ENCODE assay signal across 30 mouse cellular contexts in genomic region chr3:127097106-127097505, GRCm38 (mm10).
"Had no signal": no experiment of that assay in that cellular context is flagged by ENCODE, and none has a peak within 500 bp of the region (broad histone marks: within the 10 kb centered on the region; RNA-seq: fewer than 3 reads in every experiment).

No protein-coding gene starts in this region.

- H3K9me3 ChIP-seq: limb, embryonic 10.5 days; limb, embryonic 12.5 days; limb, embryonic 13.5 days; limb, embryonic 15.5 days; liver, embryonic 12.5 days; liver, embryonic 15.5 days; lung, embryonic 15.5 days; midbrain, embryonic 10.5 days; midbrain, embryonic 12.5 days; midbrain, embryonic 15.5 days; neural tube, embryonic 12.5 days had no signal

- H3K27me3 ChIP-seq: limb, embryonic 12.5 days; limb, embryonic 13.5 days; limb, embryonic 15.5 days; liver, embryonic 12.5 days; liver, embryonic 13.5 days; liver, embryonic 15.5 days; lung, embryonic 15.5 days; megakaryocyte, embryonic 14.5 days; midbrain, embryonic 12.5 days; midbrain, embryonic 15.5 days; neural tube, embryonic 12.5 days had no signal

- ATAC-seq: liver, embryonic 12.5 days; liver, postnatal 0 days; lung, postnatal 0 days; midbrain, embryonic 15.5 days; midbrain, embryonic 16.5 days had no signal

- DNase-seq: liver; liver, embryonic 13.5 days; liver, postnatal 0 days; lung, adult 18-20 months; lung, adult 2 months; lung, embryonic 14.5 days; lung, postnatal 10 days; lung, postnatal 14 days; lung, postnatal 36 days; lung, postnatal 4 days; midbrain, embryonic 14.5 days had no signal

- H3K4me1 ChIP-seq: limb, embryonic 10.5 days; limb, embryonic 12.5 days; limb, embryonic 13.5 days; limb, embryonic 15.5 days; liver, embryonic 12.5 days; liver, embryonic 13.5 days; liver, embryonic 15.5 days; lung, embryonic 15.5 days; megakaryocyte, embryonic 14.5 days; midbrain, embryonic 10.5 days; midbrain, embryonic 12.5 days; midbrain, embryonic 15.5 days; neural tube, embryonic 12.5 days had no signal

- H3K36me3 ChIP-seq: limb, embryonic 10.5 days; limb, embryonic 12.5 days; limb, embryonic 13.5 days; limb, embryonic 15.5 days; liver, embryonic 12.5 days; liver, embryonic 13.5 days; liver, embryonic 15.5 days; lung, embryonic 15.5 days; midbrain, embryonic 10.5 days; midbrain, embryonic 12.5 days; midbrain, embryonic 15.5 days; neural tube, embryonic 12.5 days had no signal

- H3K9ac ChIP-seq: limb, embryonic 12.5 days; limb, embryonic 13.5 days; limb, embryonic 15.5 days; liver, embryonic 12.5 days; liver, embryonic 13.5 days; liver, embryonic 14.5 days; liver, embryonic 15.5 days; liver, postnatal 0 days; lung, embryonic 14.5 days; lung, embryonic 15.5 days; midbrain, embryonic 12.5 days; midbrain, embryonic 15.5 days; neural tube, embryonic 12.5 days had no signal

- H3K27ac ChIP-seq: left cerebral cortex, adult 2 months; limb, embryonic 10.5 days; limb, embryonic 12.5 days; limb, embryonic 13.5 days; limb, embryonic 15.5 days; liver, embryonic 12.5 days; liver, embryonic 13.5 days; liver, embryonic 14.5 days; liver, embryonic 15.5 days; lung, embryonic 15.5 days; macrophage; midbrain, embryonic 10.5 days; midbrain, embryonic 12.5 days; midbrain, embryonic 15.5 days; neural tube, embryonic 12.5 days had no signal

- H3K4me3 ChIP-seq: left cerebral cortex, adult 2 months; limb, embryonic 10.5 days; limb, embryonic 12.5 days; limb, embryonic 13.5 days; limb, embryonic 15.5 days; liver, embryonic 12.5 days; liver, embryonic 13.5 days; liver, embryonic 15.5 days; lung, embryonic 15.5 days; megakaryocyte, embryonic 14.5 days; midbrain, embryonic 10.5 days; midbrain, embryonic 12.5 days; midbrain, embryonic 15.5 days; myocyte; neural tube, embryonic 12.5 days had no signal

- H3K4me2 ChIP-seq: limb, embryonic 12.5 days; limb, embryonic 13.5 days; limb, embryonic 15.5 days; liver, embryonic 11.5 days; liver, embryonic 12.5 days; liver, embryonic 13.5 days; liver, embryonic 15.5 days; lung, embryonic 14.5 days; lung, embryonic 15.5 days; midbrain, embryonic 12.5 days; midbrain, embryonic 15.5 days; neural tube, embryonic 12.5 days had no signal
